Mouse (Mus musculus) lung, embryonic 14.5 days (tissue): ENCODE results near the gene Ric3. TPM values are rescaled to one million over a fixed set of nuclear protein-coding genes. Genes with fewer than 3 reads are reported as not detected.
"Not testable (repeated sequence)": the region's sequence is repeated elsewhere in the genome, so short reads cannot be mapped to it uniquely, and the experiment has no call there.

Experiments used
- ATAC-seq: fragments of 200-750 bp; cut with Nextera tagmentation; 2 replicates; pipeline ENCODE4 v1.8.0; 2017; ENCODE audit warnings: mild to moderate bottlenecking, moderate TSS enrichment, moderate library complexity; ENCODE audit not compliant: insufficient read depth
- DNase-seq: peaks from one replicate; pipeline ENCODE4 v3.0.0-alpha.2; 2015
- H3K27ac ChIP-seq: fragments of 300-500 bp; sonication (generic); 2 replicates; pipeline ENCODE4 v1.5.1; 2014; ENCODE audit warnings: low read depth, mild to moderate bottlenecking, moderate library complexity
- H3K27me3 ChIP-seq: fragments of 300-500 bp; sonication (generic); 2 replicates; pipeline ENCODE4 v1.6.1; 2014; ENCODE audit warnings: low read length, control low read depth; ENCODE audit not compliant: insufficient read depth
- H3K36me3 ChIP-seq: fragments of 300-500 bp; sonication (generic); 2 replicates; pipeline ENCODE4 v1.6.1; 2014; ENCODE audit warnings: control low read depth; ENCODE audit not compliant: insufficient read depth
- H3K4me1 ChIP-seq: fragments of 300-500 bp; sonication (generic); 2 replicates; pipeline ENCODE4 v1.6.1; 2014; ENCODE audit warnings: antibody characterized with exemption, control low read depth; ENCODE audit not compliant: insufficient read depth
- H3K4me2 ChIP-seq: fragments of 300-500 bp; sonication (generic); 2 replicates; pipeline ENCODE4 v1.6.1; 2014; ENCODE audit warnings: mild to moderate bottlenecking
- H3K4me3 ChIP-seq: fragments of 300-500 bp; sonication (generic); 2 replicates; pipeline ENCODE4 v1.5.1; 2014; ENCODE audit warnings: low read depth, low read length
- H3K9ac ChIP-seq: fragments of 300-500 bp; sonication (generic); 2 replicates; pipeline ENCODE4 v1.6.1; 2014
- H3K9me3 ChIP-seq: fragments of 300-500 bp; sonication (generic); 2 replicates; pipeline ENCODE4 v1.6.1; 2016; ENCODE audit warnings: low read depth, low read length, control low read depth
- CTCF ChIP-seq: IDR thresholded peaks from 2 replicates; pipeline ENCODE4 v1.5.1; 2016; ENCODE audit warnings: antibody characterized with exemption, low read depth
- WGBS: fragments of 180-500 bp; shearing (Covaris S2); extraction: QIAGEN DNeasy Blood & Tissue Kit; methylation state at CpG from one replicate; pipeline ENCODE4 v1.1.7; 2014; 5-methylcytosine and 5-hydroxymethylcytosine counted together
- polyA plus RNA-seq: library from polyadenylated mRNA; unstranded; fragments of >200 nt; fragmentation: Nextera tagmentation; extraction: Ambion mirVana; gene quantifications from 2 replicates; pipeline ENCODE4 v1.2.1, GENCODE M21; 2014

Ric3 gene
- polyA plus RNA-seq, 1 experiment from 2014 or later, result 1.1 TPM

DNA sequence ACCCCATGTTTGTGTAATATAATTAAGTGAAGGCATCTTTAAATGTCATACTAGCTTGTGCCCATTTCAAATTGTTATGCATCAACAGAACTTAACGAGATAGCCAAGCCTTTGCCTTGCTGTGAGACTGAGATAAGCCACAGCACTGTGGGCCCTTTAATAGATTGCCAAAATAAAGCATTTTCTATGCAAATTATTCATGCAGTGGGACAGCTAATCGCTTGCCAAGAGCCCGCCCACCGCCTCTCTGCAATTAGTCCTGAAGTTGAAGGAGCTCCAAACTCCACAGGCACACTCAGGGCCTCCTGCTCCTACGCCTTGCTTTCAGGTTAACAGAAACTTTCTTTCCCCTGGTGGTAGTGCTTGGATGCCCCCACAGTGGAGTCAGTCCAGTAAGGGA is 27.9 kb upstream of the Ric3 start:
- ATAC-seq (no peak), DNase-seq (no peak)

DNA sequence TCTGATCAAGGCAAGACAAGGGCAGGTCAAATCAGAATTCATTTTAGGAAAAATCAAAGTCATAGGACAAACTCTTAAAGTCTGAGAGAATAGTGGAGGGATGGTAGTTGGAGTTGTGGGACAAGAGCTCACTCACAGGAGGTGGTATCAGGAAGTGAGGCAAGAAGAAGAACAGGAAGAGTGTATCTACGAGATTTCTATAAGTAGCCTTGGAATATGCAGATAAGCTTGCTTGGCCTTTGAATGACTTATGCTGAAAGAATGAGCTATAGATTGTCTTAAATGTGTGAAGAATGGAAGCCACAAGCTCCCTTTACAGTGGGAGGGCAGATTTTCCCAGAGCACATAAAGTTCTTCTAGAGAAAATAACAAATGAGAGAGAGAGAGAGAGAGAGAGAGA is 21.8 kb upstream of the Ric3 start:
- no peak for TF ChIP-seq CTCF
- WGBS, result 39% methylated on average over 1 of the region's 1 CpGs
- H3K9ac ChIP-seq, result no peak overlapping the region
- no peaks in the 10 kb centered on the region for H3K4me1 ChIP-seq
- no peak overlapping the region for H3K4me2 ChIP-seq
- H3K9me3 ChIP-seq, result no peaks in the 10 kb centered on the region
- no peak for DNase-seq
- H3K27ac ChIP-seq, result no peak overlapping the region
- ATAC-seq, result no peak
- H3K36me3 ChIP-seq, result no peaks in the 10 kb centered on the region
- no peak overlapping the region for H3K4me3 ChIP-seq
- H3K27me3 ChIP-seq, result no peaks in the 10 kb centered on the region

More for the DNA sequence above, 27.9 kb upstream of the Ric3 start:
- no peak for TF ChIP-seq CTCF
- no peaks in the 10 kb centered on the region for H3K4me1 ChIP-seq
- no peak overlapping the region for H3K4me2 ChIP-seq
- H3K36me3 ChIP-seq, result no peaks in the 10 kb centered on the region
- no peak overlapping the region for H3K4me3 ChIP-seq
- H3K27ac ChIP-seq, result no peak overlapping the region
- H3K27me3 ChIP-seq, result no peaks in the 10 kb centered on the region
- no peak overlapping the region for H3K9ac ChIP-seq
- whole genome bisulfite sequencing, result 64% methylated on average over 5 of the region's 5 CpGs
- no peaks in the 10 kb centered on the region for H3K9me3 ChIP-seq

DNA sequence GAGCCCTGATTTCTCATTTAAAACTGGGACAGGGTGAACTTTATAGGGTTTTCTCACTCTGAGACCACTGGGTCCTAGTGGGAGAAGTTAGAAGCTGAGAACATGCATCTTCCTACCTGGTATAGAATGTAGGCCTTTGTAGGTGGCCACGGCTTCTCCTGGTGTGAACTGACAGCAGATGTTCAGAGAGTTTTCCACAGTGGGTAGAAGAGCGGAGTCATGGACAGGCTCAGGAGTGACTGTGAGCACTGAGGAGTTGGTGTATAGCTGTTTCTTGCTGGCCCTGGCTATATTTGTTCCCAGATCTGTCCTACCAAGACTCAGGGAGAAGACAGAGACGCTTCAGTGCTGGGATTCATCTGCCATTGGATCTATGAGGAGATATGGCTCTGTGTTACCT is 18.0 kb upstream of the Ric3 start:
- ATAC-seq (no peak), DNase-seq (no peak)
- Histone ChIP-seq H3K9me3 (no peaks in the 10 kb centered on the region), H3K9ac (no peak overlapping the region), H3K27ac (no peak overlapping the region), H3K27me3 (no peaks in the 10 kb centered on the region), H3K4me3 (no peak overlapping the region), H3K4me1 (no peaks in the 10 kb centered on the region), H3K4me2 (no peak overlapping the region), H3K36me3 (no peaks in the 10 kb centered on the region)
- TF ChIP-seq CTCF, result no peak
- 83% methylated on average over 3 of the region's 3 CpGs for WGBS

DNA sequence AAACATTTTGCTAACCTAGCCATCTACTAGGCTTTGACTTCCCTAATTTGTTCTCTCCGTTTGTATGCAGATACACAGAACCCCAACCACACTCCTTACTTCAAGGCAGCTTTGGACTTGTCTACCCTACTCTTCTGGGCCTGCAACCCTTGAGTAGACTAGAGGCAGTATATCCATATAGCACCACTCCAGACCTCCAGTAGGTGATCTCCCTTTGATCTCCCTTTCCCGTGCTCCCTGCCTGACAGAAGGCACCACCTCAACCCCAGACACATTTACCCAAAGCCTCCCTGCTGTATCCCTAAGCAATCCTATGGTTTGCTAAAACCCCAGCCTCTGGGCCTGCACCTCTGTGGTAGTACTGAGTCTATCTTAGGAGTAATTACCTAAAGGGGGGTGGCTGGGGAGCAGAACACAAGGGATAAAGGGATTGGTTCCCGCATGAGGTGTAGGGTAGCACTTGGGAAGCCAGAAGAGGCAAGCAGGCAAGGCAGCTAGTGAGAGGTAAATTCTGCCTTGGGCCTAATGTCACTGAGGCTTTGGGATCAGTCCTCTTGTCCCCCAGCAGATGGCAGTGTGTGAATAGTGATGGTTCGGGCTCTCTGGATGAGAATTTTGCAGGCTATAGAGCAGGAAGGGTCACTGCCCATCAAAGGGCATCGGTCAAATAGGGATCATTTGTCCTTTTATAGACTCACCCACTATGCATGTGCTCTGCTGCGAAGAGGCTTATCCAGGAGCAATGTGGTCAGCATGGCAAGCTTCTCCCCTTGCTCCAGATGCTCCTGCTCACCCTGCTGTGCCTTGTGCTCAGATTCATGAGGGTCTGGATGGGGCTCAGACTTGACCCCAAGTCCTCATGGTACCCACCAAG is 15.3 kb upstream of the Ric3 start:
- peak; percentile 58 for TF ChIP-seq CTCF
- 33% methylated on average over 6 of the region's 6 CpGs for WGBS
- no peak; the same call in 1 of the 2 replicates for ATAC-seq
- no peak overlapping the region for H3K4me2 ChIP-seq
- H3K36me3 ChIP-seq, result no peaks in the 10 kb centered on the region
- H3K4me1 ChIP-seq, result no peaks in the 10 kb centered on the region
- H3K9me3 ChIP-seq, result no peaks in the 10 kb centered on the region
- no peak overlapping the region for H3K4me3 ChIP-seq
- H3K27ac ChIP-seq, result no peak overlapping the region
- no peak overlapping the region for H3K9ac ChIP-seq
- H3K27me3 ChIP-seq, result no peaks in the 10 kb centered on the region
- peak; percentile 55 for DNase-seq

DNA sequence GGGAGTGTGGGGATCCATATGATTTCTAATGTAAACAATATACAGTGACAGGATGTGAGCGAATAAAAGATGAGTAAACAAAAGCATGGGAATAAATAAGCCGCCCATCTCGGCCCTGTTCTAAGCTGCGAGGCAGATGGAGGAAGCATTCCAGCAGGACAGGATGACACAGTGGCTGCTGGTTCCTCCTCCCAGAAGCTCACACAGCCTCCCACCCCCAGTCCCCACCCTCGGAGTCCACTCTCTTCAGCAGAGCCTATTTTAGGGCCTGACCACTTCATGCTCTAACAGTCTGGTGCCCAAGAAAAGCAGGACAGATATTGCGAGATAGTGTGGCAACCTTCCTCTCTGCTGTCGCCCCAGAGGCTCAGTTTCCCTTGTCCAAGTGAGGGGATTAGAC is 14.1 kb upstream of the Ric3 start:
- Histone ChIP-seq H3K4me3 (no peak overlapping the region), H3K27ac (no peak overlapping the region), H3K36me3 (no peaks in the 10 kb centered on the region), H3K27me3 (no peaks in the 10 kb centered on the region), H3K4me1 (no peaks in the 10 kb centered on the region), H3K4me2 (no peak overlapping the region), H3K9ac (no peak overlapping the region), H3K9me3 (no peaks in the 10 kb centered on the region)
- 45% methylated on average over 7 of the region's 7 CpGs for WGBS
- no peak for TF ChIP-seq CTCF
- DNase-seq (no peak), ATAC-seq (peak; percentile 24; the same call in 1 of the 2 replicates)

DNA sequence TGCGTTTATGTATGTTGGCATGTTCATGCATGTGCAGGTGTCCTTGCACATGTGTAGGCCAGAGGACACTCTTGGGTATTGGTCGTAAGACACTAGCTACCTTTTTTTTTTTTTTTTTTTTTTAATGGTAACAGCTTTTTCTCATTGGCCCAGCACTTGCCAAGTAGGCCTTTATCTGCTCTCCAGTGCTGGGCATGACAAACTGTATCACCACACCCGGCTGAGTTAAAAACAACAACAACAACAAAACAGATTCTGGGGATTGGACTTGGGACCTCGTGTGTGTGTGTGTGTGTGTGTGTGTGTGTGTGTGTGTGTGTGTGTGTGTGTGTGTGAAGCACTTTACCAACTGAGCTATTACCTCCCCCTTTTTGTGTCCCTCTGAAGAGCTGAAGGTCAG is 13.5 kb upstream of the Ric3 start:
- no peak for DNase-seq

DNA sequence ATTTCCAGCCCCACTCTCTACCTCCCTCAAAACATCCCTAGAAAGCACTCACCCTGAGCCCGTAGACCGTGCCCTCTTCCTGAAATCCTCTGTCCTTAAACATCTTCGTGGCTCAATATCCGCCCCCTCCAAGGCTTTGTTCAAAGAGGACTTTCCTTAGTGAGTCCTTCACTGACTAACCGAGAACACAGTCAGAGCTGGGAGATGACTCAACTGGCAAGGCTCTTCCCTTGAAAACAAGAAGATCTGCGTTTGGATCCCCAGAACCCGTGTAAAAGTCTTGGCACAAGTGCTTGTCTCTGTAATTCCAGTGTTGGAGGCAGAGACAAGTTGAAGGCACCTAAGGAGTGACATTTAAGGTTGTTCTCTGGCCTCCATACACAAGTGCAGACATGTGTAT is 11.2 kb upstream of the Ric3 start:
- H3K4me1 ChIP-seq, result no peaks in the 10 kb centered on the region
- no peak overlapping the region for H3K9ac ChIP-seq
- DNase-seq (no peak), ATAC-seq (no peak)
- no peak overlapping the region for H3K4me3 ChIP-seq
- no peak for TF ChIP-seq CTCF
- no peak overlapping the region for H3K27ac ChIP-seq
- 75% methylated on average over 7 of the region's 7 CpGs for WGBS
- H3K36me3 ChIP-seq, result no peaks in the 10 kb centered on the region
- no peaks in the 10 kb centered on the region for H3K27me3 ChIP-seq
- H3K9me3 ChIP-seq, result no peaks in the 10 kb centered on the region
- no peak overlapping the region for H3K4me2 ChIP-seq

More for the DNA sequence above, 13.5 kb upstream of the Ric3 start:
- Histone ChIP-seq H3K27me3 (no peaks in the 10 kb centered on the region), H3K27ac (no peak overlapping the region), H3K4me1 (no peaks in the 10 kb centered on the region), H3K4me2 (no peak overlapping the region), H3K9ac (no peak overlapping the region), H3K36me3 (no peaks in the 10 kb centered on the region), H3K9me3 (no peaks in the 10 kb centered on the region), H3K4me3 (no peak overlapping the region)
- no peak for TF ChIP-seq CTCF
- ATAC-seq, result no peak
- 64% methylated on average over 4 of the region's 4 CpGs for WGBS

DNA sequence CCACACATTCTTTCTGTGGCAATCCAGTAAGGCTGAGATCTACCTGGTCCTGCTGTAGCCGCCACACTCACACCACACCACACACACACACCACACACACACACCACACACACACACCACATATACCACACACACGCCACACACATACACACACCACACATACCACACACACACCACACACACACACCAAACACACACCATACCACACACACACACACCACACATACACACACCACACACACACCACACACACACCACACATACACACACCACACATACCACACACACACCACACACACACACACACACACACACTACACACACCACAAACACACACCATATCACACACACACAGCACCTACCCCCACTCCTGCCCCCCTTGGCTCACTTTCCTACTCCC is 8.2 kb upstream of the Ric3 start:
- not testable (repeated sequence) for H3K4me3 ChIP-seq, H3K9me3 ChIP-seq, H3K27ac ChIP-seq, ATAC-seq, H3K4me2 ChIP-seq, H3K36me3 ChIP-seq, H3K4me1 ChIP-seq, H3K9ac ChIP-seq, DNase-seq, H3K27me3 ChIP-seq
- WGBS, result 100% methylated on average over 2 of the region's 2 CpGs
